Mouse (Mus musculus): ENCODE data around the gene Cpm. TPM values are rescaled to one million over a fixed set of nuclear protein-coding genes. Genes with fewer than 3 reads are reported as not detected.

The Cpm gene
- polyA plus RNA-seq, 1 experiment from 2014 or later, result 28.9 TPM

GRCm38 (mm10) chr10:117640595-117641078 is 11.3 kb downstream of the Cpm start:
- 0 out of 2 replicates have a peak, but pooled peaks cover 10% of the 10 kb centered on the region for H3K4me1 ChIP-seq (ENCODE audit: control insufficient read depth, insufficient read depth, low read length)
- WGBS, result 72% methylated on average over 7 of the region's 7 CpGs

GRCm38 (mm10) chr10:117641400-117642200 is 12.3 kb downstream of the Cpm start:
- no peaks in the 10 kb centered on the region for H3K27me3 ChIP-seq (ENCODE audit: control insufficient read depth, insufficient read depth, low read length)
- no peak overlapping the region for H3K4me3 ChIP-seq (ENCODE audit: low read length)
- H3K4me2 ChIP-seq (replicated peaks; ENCODE audit: low read depth, low read length), result no peak overlapping the region
- H3K27ac ChIP-seq (ENCODE audit: low read depth, low read length), result no peak overlapping the region
- no peak overlapping the region for H3K9ac ChIP-seq (ENCODE audit: low read depth, low read length)
- 0 out of 2 replicates have a peak, but pooled peaks cover 10% of the 10 kb centered on the region for H3K4me1 ChIP-seq (ENCODE audit: control insufficient read depth, insufficient read depth, low read length)
- WGBS, result 64% methylated on average over 20 of the region's 20 CpGs
- H3K36me3 ChIP-seq (ENCODE audit: control insufficient read depth, insufficient read depth, low read length), result no peaks in the 10 kb centered on the region
- H3K9me3 ChIP-seq (ENCODE audit: control insufficient read depth, low read length), result no peaks in the 10 kb centered on the region
- ATAC-seq (ENCODE audit: low FRiP score, low TSS enrichment), result no peak

More at GRCm38 (mm10) chr10:117640595-117641078, 11.3 kb downstream of the Cpm start:
- Histone ChIP-seq H3K27ac (ENCODE audit: low read depth, low read length) (no peak overlapping the region), H3K27me3 (ENCODE audit: control insufficient read depth, insufficient read depth, low read length) (no peaks in the 10 kb centered on the region), H3K4me2 (replicated peaks; ENCODE audit: low read depth, low read length) (no peak overlapping the region), H3K9ac (ENCODE audit: low read depth, low read length) (no peak overlapping the region), H3K36me3 (ENCODE audit: control insufficient read depth, insufficient read depth, low read length) (no peaks in the 10 kb centered on the region), H3K9me3 (ENCODE audit: control insufficient read depth, low read length) (no peaks in the 10 kb centered on the region), H3K4me3 (ENCODE audit: low read length) (no peak overlapping the region)
- no peak for ATAC-seq (ENCODE audit: low FRiP score, low TSS enrichment)

GRCm38 (mm10) chr10:117642201-117642450 is 12.8 kb downstream of the Cpm start:
- H3K4me3 ChIP-seq (ENCODE audit: low read length), result no peak overlapping the region
- ATAC-seq (ENCODE audit: low FRiP score, low TSS enrichment), result no peak
- 0 out of 2 replicates have a peak, but pooled peaks cover 10% of the 10 kb centered on the region for H3K4me1 ChIP-seq (ENCODE audit: control insufficient read depth, insufficient read depth, low read length)

GRCm38 (mm10) chr10:117642491-117643262 is 13.4 kb downstream of the Cpm start:
- H3K9me3 ChIP-seq (ENCODE audit: control insufficient read depth, low read length), result no peaks in the 10 kb centered on the region
- H3K4me1 ChIP-seq (ENCODE audit: control insufficient read depth, insufficient read depth, low read length), result 0 out of 2 replicates have a peak, but pooled peaks cover 10% of the 10 kb centered on the region
- H3K9ac ChIP-seq (ENCODE audit: low read depth, low read length), result no peak overlapping the region
- no peak overlapping the region for H3K4me3 ChIP-seq (ENCODE audit: low read length)
- H3K27ac ChIP-seq (ENCODE audit: low read depth, low read length), result no peak overlapping the region
- H3K4me2 ChIP-seq (replicated peaks; ENCODE audit: low read depth, low read length), result no peak overlapping the region
- no peaks in the 10 kb centered on the region for H3K36me3 ChIP-seq (ENCODE audit: control insufficient read depth, insufficient read depth, low read length)
- no peaks in the 10 kb centered on the region for H3K27me3 ChIP-seq (ENCODE audit: control insufficient read depth, insufficient read depth, low read length)
- ATAC-seq (ENCODE audit: low FRiP score, low TSS enrichment), result no peak
- 93% methylated on average over 15 of the region's 15 CpGs for WGBS

More at GRCm38 (mm10) chr10:117642201-117642450, 12.8 kb downstream of the Cpm start:
- Histone ChIP-seq H3K9ac (ENCODE audit: low read depth, low read length) (no peak overlapping the region), H3K27me3 (ENCODE audit: control insufficient read depth, insufficient read depth, low read length) (no peaks in the 10 kb centered on the region), H3K9me3 (ENCODE audit: control insufficient read depth, low read length) (no peaks in the 10 kb centered on the region), H3K4me2 (replicated peaks; ENCODE audit: low read depth, low read length) (no peak overlapping the region), H3K36me3 (ENCODE audit: control insufficient read depth, insufficient read depth, low read length) (no peaks in the 10 kb centered on the region), H3K27ac (ENCODE audit: low read depth, low read length) (no peak overlapping the region)
- 86% methylated on average over 9 of the region's 9 CpGs for WGBS

GRCm38 (mm10) chr10:117643302-117643701 is 14.0 kb downstream of the Cpm start:
- H3K4me1 ChIP-seq (ENCODE audit: control insufficient read depth, insufficient read depth, low read length), result 0 out of 2 replicates have a peak, but pooled peaks cover 10% of the 10 kb centered on the region
- no peaks in the 10 kb centered on the region for H3K9me3 ChIP-seq (ENCODE audit: control insufficient read depth, low read length)
- H3K36me3 ChIP-seq (ENCODE audit: control insufficient read depth, insufficient read depth, low read length), result no peaks in the 10 kb centered on the region
- no peak overlapping the region for H3K4me3 ChIP-seq (ENCODE audit: low read length)
- ATAC-seq (ENCODE audit: low FRiP score, low TSS enrichment), result no peak
- no peak overlapping the region for H3K4me2 ChIP-seq (replicated peaks; ENCODE audit: low read depth, low read length)
- 77% methylated on average over 6 of the region's 6 CpGs for WGBS
- no peak overlapping the region for H3K9ac ChIP-seq (ENCODE audit: low read depth, low read length)
- H3K27ac ChIP-seq (ENCODE audit: low read depth, low read length), result no peak overlapping the region
- no peaks in the 10 kb centered on the region for H3K27me3 ChIP-seq (ENCODE audit: control insufficient read depth, insufficient read depth, low read length)

GRCm38 (mm10) chr10:117643711-117644428 is 14.6 kb downstream of the Cpm start:
- H3K4me2 ChIP-seq (replicated peaks; ENCODE audit: low read depth, low read length), result no peak overlapping the region
- no peaks in the 10 kb centered on the region for H3K36me3 ChIP-seq (ENCODE audit: control insufficient read depth, insufficient read depth, low read length)
- H3K9ac ChIP-seq (ENCODE audit: low read depth, low read length), result no peak overlapping the region
- no peaks in the 10 kb centered on the region for H3K9me3 ChIP-seq (ENCODE audit: control insufficient read depth, low read length)
- H3K27me3 ChIP-seq (ENCODE audit: control insufficient read depth, insufficient read depth, low read length), result no peaks in the 10 kb centered on the region
- 72% methylated on average over 12 of the region's 12 CpGs for WGBS
- 0 out of 2 replicates have a peak, but pooled peaks cover 10% of the 10 kb centered on the region for H3K4me1 ChIP-seq (ENCODE audit: control insufficient read depth, insufficient read depth, low read length)
- no peak for ATAC-seq (ENCODE audit: low FRiP score, low TSS enrichment)
- no peak overlapping the region for H3K27ac ChIP-seq (ENCODE audit: low read depth, low read length)
- no peak overlapping the region for H3K4me3 ChIP-seq (ENCODE audit: low read length)

GRCm38 (mm10) chr10:117644429-117644748 is 15.1 kb downstream of the Cpm start:
- Histone ChIP-seq H3K4me3 (ENCODE audit: low read length) (no peak overlapping the region), H3K36me3 (ENCODE audit: control insufficient read depth, insufficient read depth, low read length) (no peaks in the 10 kb centered on the region), H3K9ac (ENCODE audit: low read depth, low read length) (no peak overlapping the region), H3K27me3 (ENCODE audit: control insufficient read depth, insufficient read depth, low read length) (no peaks in the 10 kb centered on the region), H3K4me2 (replicated peaks; ENCODE audit: low read depth, low read length) (no peak overlapping the region), H3K9me3 (ENCODE audit: control insufficient read depth, low read length) (no peaks in the 10 kb centered on the region), H3K4me1 (ENCODE audit: control insufficient read depth, insufficient read depth, low read length) (0 out of 2 replicates have a peak, but pooled peaks cover 10% of the 10 kb centered on the region), H3K27ac (ENCODE audit: low read depth, low read length) (no peak overlapping the region)
- no peak for ATAC-seq (ENCODE audit: low FRiP score, low TSS enrichment)
- 21% methylated on average over 8 of the region's 8 CpGs for WGBS

GRCm38 (mm10) chr10:117644828-117645227 is 15.5 kb downstream of the Cpm start:
- 80% methylated on average over 11 of the region's 11 CpGs for WGBS
- Histone ChIP-seq H3K27ac (ENCODE audit: low read depth, low read length) (no peak overlapping the region), H3K4me2 (replicated peaks; ENCODE audit: low read depth, low read length) (no peak overlapping the region)

More at GRCm38 (mm10) chr10:117644828-117645227, 15.5 kb downstream of the Cpm start:
- no peak for ATAC-seq (ENCODE audit: low FRiP score, low TSS enrichment)
- H3K4me1 ChIP-seq (ENCODE audit: control insufficient read depth, insufficient read depth, low read length), result 0 out of 2 replicates have a peak, but pooled peaks cover 10% of the 10 kb centered on the region
- H3K4me3 ChIP-seq (ENCODE audit: low read length), result no peak overlapping the region
- no peaks in the 10 kb centered on the region for H3K9me3 ChIP-seq (ENCODE audit: control insufficient read depth, low read length)
- H3K27me3 ChIP-seq (ENCODE audit: control insufficient read depth, insufficient read depth, low read length), result no peaks in the 10 kb centered on the region
- H3K36me3 ChIP-seq (ENCODE audit: control insufficient read depth, insufficient read depth, low read length), result no peaks in the 10 kb centered on the region
- H3K9ac ChIP-seq (ENCODE audit: low read depth, low read length), result no peak overlapping the region

Data from kidney, embryonic 14.5 days (tissue).